Mouse (Mus musculus) kidney, embryonic 15.5 days (tissue): Measurements from ENCODE around the gene Hip1r. TPM values are rescaled to one million over a fixed set of nuclear protein-coding genes. Genes with fewer than 3 reads are reported as not detected.
A peak's percentile ranks its signal among the peaks of the same experiment; 100 is the strongest.
"Not testable (repeated sequence)": the region's sequence is repeated elsewhere in the genome, so short reads cannot be mapped to it uniquely, and the experiment has no call there.

Experiments
- ATAC-seq: fragments of 200-750 bp; cut with Nextera tagmentation; replicated peaks from 2 replicates; pipeline ENCODE4 v1.8.0; 2017; ENCODE audit warnings: moderate TSS enrichment; ENCODE audit not compliant: low FRiP score
- H3K27ac ChIP-seq: fragments of 300-500 bp; sonication (generic); 2 replicates; pipeline ENCODE4 v1.5.1; 2015; ENCODE audit warnings: mild to moderate bottlenecking, inconsistent platforms
- H3K27me3 ChIP-seq: fragments of 300-500 bp; sonication (generic); 2 replicates; pipeline ENCODE4 v1.6.1; 2015; ENCODE audit warnings: inconsistent platforms
- H3K36me3 ChIP-seq: fragments of 300-500 bp; sonication (generic); 2 replicates; pipeline ENCODE4 v1.6.1; 2015; ENCODE audit warnings: inconsistent platforms
- H3K4me1 ChIP-seq: fragments of 300-500 bp; sonication (generic); 2 replicates; pipeline ENCODE4 v1.6.1; 2015; ENCODE audit warnings: inconsistent platforms
- H3K4me2 ChIP-seq: fragments of 300-500 bp; sonication (generic); 2 replicates; pipeline ENCODE4 v1.6.1; 2015; ENCODE audit warnings: moderate library complexity, mild to moderate bottlenecking, inconsistent platforms
- H3K4me3 ChIP-seq: fragments of 300-500 bp; sonication (generic); replicated peaks from 2 replicates; pipeline ENCODE4 v1.5.1; 2015; ENCODE audit warnings: mild to moderate bottlenecking, inconsistent platforms
- H3K9ac ChIP-seq: fragments of 300-500 bp; sonication (generic); 2 replicates; pipeline ENCODE4 v1.6.1; 2015; ENCODE audit warnings: mild to moderate bottlenecking, inconsistent platforms
- H3K9me3 ChIP-seq: fragments of 300-500 bp; sonication (generic); replicated peaks from 2 replicates; pipeline ENCODE4 v1.6.1; 2016; ENCODE audit warnings: inconsistent platforms
- WGBS: fragments of 180-500 bp; shearing (Covaris S2); methylation state at CpG from one replicate; pipeline ENCODE4 v1.1.7; 2015; ENCODE audit warnings: mixed read lengths; 5-methylcytosine and 5-hydroxymethylcytosine counted together
- microRNA-seq: library from miRNA; unstranded; fragments of <30 nt; microRNA quantifications from one replicate; pipeline ENCODE4, GENCODE M21; 2016
- polyA plus RNA-seq: library from polyadenylated mRNA; unstranded; fragments of >200 nt; fragmentation: Nextera tagmentation; extraction: Ambion mirVana; gene quantifications from 2 replicates; pipeline ENCODE4 v1.2.1, GENCODE M21; 2015

Gene Hip1r
- polyA plus RNA-seq, 1 experiment from 2014 or later: 18.2 TPM

- 0 out of 2 replicates have a peak overlapping the region, but pooled peaks have one; percentile 14 for H3K4me2 ChIP-seq
- 42% methylated on average over 15 of the region's 15 CpGs for WGBS
Observed at GRCm38 (mm10) chr5:124049249-124050045, 76.0 kb downstream of the Hip1r start.

GRCm38 (mm10) chr5:124050095-124051050 lies 76.9 kb downstream of the Hip1r start:
- 0 out of 2 replicates have a peak, but pooled peaks have one; percentile 34 for ATAC-seq
- Histone ChIP-seq H3K27ac (peak overlapping the region; percentile 80), H3K4me2 (no peak overlapping the region), H3K4me3 (no peak overlapping the region), H3K9ac (no peak overlapping the region), H3K4me1 (peaks cover 40% of the 10 kb centered on the region), H3K27me3 (no peaks in the 10 kb centered on the region), H3K9me3 (no peaks in the 10 kb centered on the region), H3K36me3 (no peaks in the 10 kb centered on the region)
- WGBS: 49% methylated on average over 14 of the region's 14 CpGs

More at GRCm38 (mm10) chr5:124049249-124050045, 76.0 kb downstream of the Hip1r start:
- Histone ChIP-seq H3K4me3 (no peak overlapping the region), H3K9ac (no peak overlapping the region), H3K4me1 (peaks cover 40% of the 10 kb centered on the region), H3K9me3 (no peaks in the 10 kb centered on the region), H3K27me3 (no peaks in the 10 kb centered on the region), H3K36me3 (no peaks in the 10 kb centered on the region), H3K27ac (peak overlapping the region; percentile 80)
- ATAC-seq: peak; percentile 13; the same call in 1 of the 2 replicates

- Histone ChIP-seq H3K9me3 (no peaks in the 10 kb centered on the region), H3K27ac (no peak overlapping the region), H3K4me2 (no peak overlapping the region), H3K36me3 (no peaks in the 10 kb centered on the region), H3K4me1 (peaks cover 42% of the 10 kb centered on the region), H3K9ac (no peak overlapping the region), H3K4me3 (no peak overlapping the region), H3K27me3 (no peaks in the 10 kb centered on the region)
- peak; percentile 77; the same call in 1 of the 2 replicates for ATAC-seq
- whole genome bisulfite sequencing: 72% methylated on average over 11 of the region's 11 CpGs
Observed at GRCm38 (mm10) chr5:124051899-124052491, 78.6 kb downstream of the Hip1r start.

- not testable (repeated sequence) for H3K4me2 ChIP-seq, H3K9me3 ChIP-seq, H3K27me3 ChIP-seq, H3K27ac ChIP-seq, H3K36me3 ChIP-seq, H3K9ac ChIP-seq, ATAC-seq, H3K4me3 ChIP-seq
- WGBS: 91% methylated on average over 7 of the region's 7 CpGs
- peaks cover 36% of the 10 kb centered on the region for H3K4me1 ChIP-seq
Observed at GRCm38 (mm10) chr5:124052641-124053040, 79.2 kb downstream of the Hip1r start.

Small RNA genes lying within 50 kb of the gene (microRNA-seq; reads per million reads assigned to microRNA genes)
- gene Mir7032: not detected

Other genes starting within 250 kb of the Hip1r start
- 122 and 124 TPM in 2 replicates for gene Rsrc2, start 224.2 kb upstream of the Hip1r start, polyA plus RNA-seq
- 33.0 and 34.1 TPM in 2 replicates for gene Kntc1, start 223.9 kb upstream of the Hip1r start, polyA plus RNA-seq
- 0.10 TPM in 1 of 2 replicates, not detected in the other for gene Hcar2, start 108.1 kb upstream of the Hip1r start, polyA plus RNA-seq
- 2.0 TPM in 2 replicates for gene Hcar1, start 93.6 kb upstream of the Hip1r start, polyA plus RNA-seq
- 145 and 164 TPM in 2 replicates for gene Denr, start 66.5 kb upstream of the Hip1r start, polyA plus RNA-seq
- gene Gm43518, start 46.2 kb upstream of the Hip1r start, polyA plus RNA-seq: 1.7 and 2.9 TPM in 2 replicates
- gene Ccdc62, start 42.9 kb upstream of the Hip1r start, polyA plus RNA-seq: 6.0 and 6.9 TPM in 2 replicates
- gene Vps37b, start 58.6 kb downstream of the Hip1r start, polyA plus RNA-seq: 33.8 and 35.3 TPM in 2 replicates
- gene Abcb9, start 122.2 kb downstream of the Hip1r start, polyA plus RNA-seq: 1.5 and 1.7 TPM in 2 replicates
- 22.5 and 24.7 TPM in 2 replicates for gene Ogfod2, start 138.7 kb downstream of the Hip1r start, polyA plus RNA-seq
- gene Arl6ip4, start 142.5 kb downstream of the Hip1r start, polyA plus RNA-seq: 101 and 108 TPM in 2 replicates